Mouse (Mus musculus): ENCODE measurements around the gene Dock7. TPM values are rescaled to one million over a fixed set of nuclear protein-coding genes. Genes with fewer than 3 reads are reported as not detected.
"Not testable (repeated sequence)": the region's sequence is repeated elsewhere in the genome, so short reads cannot be mapped to it uniquely, and the experiment has no call there.

Dock7 gene
- polyA plus RNA-seq, 1 experiment from 2014 or later: 75.4 TPM

DNA sequence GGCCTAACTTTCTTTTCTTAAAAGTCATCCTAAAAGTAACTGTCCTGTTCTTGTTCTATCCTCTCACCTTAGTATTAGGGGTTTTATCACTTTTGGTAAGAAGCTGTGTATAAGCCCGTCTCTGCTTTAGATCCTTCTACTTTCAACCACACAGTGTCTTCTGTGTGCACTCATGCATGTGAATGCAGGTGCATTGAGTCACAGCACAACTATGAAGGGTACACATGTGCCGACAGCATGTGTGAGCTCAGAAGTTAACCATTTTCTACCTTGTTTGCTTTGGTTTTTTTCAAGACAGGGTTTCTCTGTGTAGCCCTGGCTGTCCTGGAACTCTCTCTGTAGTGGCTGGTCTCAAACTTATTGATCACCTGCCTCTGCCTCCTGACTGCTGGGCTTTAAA lies 114.4 kb downstream of the Dock7 start:
- H3K27me3 ChIP-seq: no peaks in the 10 kb centered on the region
- DNase-seq (ENCODE audit: low read depth, low spot score) (peak; percentile 20), ATAC-seq (no peak)
- in situ Hi-C loops (cut with MboI; ENCODE audit: low pct_unique_long_range_greater_than_20kb): no loop called here
- POLR2A ChIA-PET: no interaction called here
- CTCF ChIA-PET: interaction anchor here (1.1 to 1.3 kb wide), 4 partner anchors 14 to 39 kb away, joined by 3 read pairs; no protein-coding TSS in a partner anchor
- no peak for TF ChIP-seq CTCF (IDR thresholded peaks at IDR 0.05)

DNA sequence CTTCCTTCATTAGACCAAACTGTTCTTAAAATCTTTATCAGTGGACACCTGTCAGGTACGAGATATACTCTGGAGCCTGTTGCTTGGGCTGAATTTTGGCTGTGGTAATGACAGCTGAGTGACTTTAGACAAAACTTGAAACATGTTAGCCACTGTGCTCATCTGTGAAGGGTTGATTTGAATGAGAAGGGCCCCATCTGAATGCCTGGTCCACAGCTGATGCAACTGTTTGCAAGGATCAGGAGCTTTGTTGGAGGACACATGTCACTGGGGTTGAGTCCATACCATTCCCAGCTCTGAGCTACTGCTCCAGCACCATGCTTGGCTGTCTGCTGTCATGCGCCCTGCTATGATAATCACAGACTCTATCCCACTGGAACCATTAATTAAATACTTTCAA lies 115.1 kb downstream of the Dock7 start:
- ChIA-PET POLR2A (no interaction called here), CTCF (no interaction called here)
- no peaks in the 10 kb centered on the region for H3K27me3 ChIP-seq
- TF ChIP-seq CTCF (IDR thresholded peaks at IDR 0.05): no peak
- in situ Hi-C loops (cut with MboI; ENCODE audit: low pct_unique_long_range_greater_than_20kb): no loop called here
- DNase-seq (ENCODE audit: low read depth, low spot score) (no peak), ATAC-seq (no peak)

DNA sequence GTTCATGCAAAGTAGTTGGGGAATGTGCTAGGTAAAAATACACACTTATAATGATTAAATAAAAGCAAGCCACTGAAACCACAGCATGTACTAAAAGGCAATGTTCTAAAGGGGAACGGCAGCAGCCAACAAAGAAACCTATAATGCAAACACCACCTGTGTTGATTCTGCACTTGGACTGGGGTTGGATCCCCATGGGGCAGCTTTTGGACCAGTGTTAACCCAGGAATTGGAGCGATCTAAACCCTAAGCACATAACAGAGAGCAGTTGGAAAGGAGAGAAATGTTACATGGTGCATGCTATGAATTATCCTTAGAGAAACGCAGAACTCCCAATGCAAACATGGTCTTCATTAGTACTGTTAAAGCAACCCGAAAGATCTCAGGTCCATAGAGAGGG lies 127.2 kb downstream of the Dock7 start:
- in situ Hi-C loops (cut with MboI; ENCODE audit: low pct_unique_long_range_greater_than_20kb): no loop called here
- CTCF ChIA-PET: no interaction called here
- no peaks in the 10 kb centered on the region for H3K27me3 ChIP-seq
- POLR2A ChIA-PET: no interaction called here
- no peak for TF ChIP-seq CTCF (IDR thresholded peaks at IDR 0.05)
- DNase-seq (ENCODE audit: low read depth, low spot score) (no peak), ATAC-seq (no peak)

DNA sequence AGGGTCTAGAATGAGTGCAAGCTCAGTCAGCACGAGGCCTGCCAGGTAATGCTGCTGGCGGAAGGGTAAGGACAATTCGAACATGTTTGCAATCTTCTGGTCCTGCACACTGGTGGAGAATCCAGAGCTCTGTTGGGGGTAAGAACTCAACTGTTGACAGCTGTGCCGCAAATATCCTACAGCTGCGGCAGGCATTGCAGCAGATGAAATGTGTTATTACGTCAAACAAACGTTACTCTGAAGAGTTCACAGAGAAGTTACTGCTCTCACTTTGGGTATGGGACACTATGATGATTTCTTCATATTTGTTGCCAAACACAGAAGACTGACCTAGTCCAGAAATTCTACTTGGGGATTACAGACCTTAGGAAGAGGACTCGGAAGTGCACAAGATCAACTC lies 136.0 kb downstream of the Dock7 start:
- no peak for TF ChIP-seq CTCF (IDR thresholded peaks at IDR 0.05)
- H3K27me3 ChIP-seq: no peaks in the 10 kb centered on the region
- in situ Hi-C loops (cut with MboI; ENCODE audit: low pct_unique_long_range_greater_than_20kb): no loop called here
- ChIA-PET CTCF (no interaction called here), POLR2A (no interaction called here)
- ATAC-seq (no peak), DNase-seq (ENCODE audit: low read depth, low spot score) (no peak)

DNA sequence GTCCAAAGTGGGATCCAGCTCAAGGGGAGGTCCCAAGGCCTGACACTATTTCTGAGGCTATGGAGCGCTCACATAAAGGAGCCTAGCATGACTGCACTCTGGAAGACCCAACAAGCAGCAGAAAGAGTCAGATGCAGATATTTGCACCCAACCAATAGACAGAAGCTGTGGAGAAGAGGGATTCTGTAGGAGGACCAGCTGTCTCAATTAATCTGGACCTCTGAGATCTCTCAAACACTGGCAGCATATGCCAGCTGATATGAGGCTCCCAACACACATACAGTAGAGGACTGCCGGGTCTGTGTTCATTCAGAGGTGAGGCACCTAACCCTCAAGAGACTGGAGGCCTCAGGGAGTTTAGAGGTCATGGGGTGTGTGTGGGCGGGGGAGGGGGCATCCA lies 140.7 kb downstream of the Dock7 start:
- POLR2A ChIA-PET; H3K27me3 ChIP-seq; ATAC-seq; in situ Hi-C loops (cut with MboI; ENCODE audit: low pct_unique_long_range_greater_than_20kb); DNase-seq (ENCODE audit: low read depth, low spot score); CTCF ChIA-PET: not testable (repeated sequence)

DNA sequence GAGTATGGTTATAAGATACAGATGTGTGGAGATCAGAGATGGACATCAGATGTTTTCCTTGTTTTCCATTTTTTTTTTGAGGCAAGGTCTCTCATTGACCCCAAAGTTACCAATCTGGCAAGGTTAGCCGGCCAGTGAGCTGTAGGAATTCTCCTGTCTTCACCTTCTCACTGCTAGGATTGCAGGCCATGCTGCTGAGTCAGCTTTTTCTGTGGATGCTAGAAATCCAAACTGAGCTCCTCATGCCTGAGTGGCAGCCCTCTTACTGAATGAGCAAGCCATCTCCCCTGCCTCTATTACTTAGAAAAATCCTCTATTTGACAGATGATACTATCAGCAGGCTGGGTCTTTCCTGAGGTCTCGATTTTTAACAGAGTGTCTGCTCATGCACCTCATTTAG lies 142.0 kb downstream of the Dock7 start:
- POLR2A ChIA-PET: no interaction called here
- ATAC-seq (no peak), DNase-seq (ENCODE audit: low read depth, low spot score) (no peak)
- no peak for TF ChIP-seq CTCF (IDR thresholded peaks at IDR 0.05)
- CTCF ChIA-PET: no interaction called here
- no peaks in the 10 kb centered on the region for H3K27me3 ChIP-seq
- in situ Hi-C loops (cut with MboI; ENCODE audit: low pct_unique_long_range_greater_than_20kb): no loop called here

DNA sequence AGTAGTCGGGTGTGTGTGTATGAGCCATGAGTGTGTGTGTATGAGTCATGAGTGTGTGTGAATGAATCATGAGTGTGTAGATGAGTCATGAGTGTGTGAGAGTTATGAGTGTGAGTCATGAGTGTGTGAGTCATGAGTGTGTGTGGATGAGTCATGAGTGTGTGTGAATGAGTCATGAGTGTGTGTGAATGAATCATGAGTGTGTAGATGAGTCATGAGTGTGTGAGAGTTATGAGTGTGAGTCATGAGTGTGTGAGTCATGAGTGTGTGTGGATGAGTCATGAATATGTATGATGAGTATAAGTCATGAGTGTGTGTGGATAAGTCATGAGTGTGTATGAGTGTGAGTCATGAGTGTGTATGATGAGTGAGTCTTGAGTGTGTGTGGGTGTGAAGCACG lies 142.4 kb downstream of the Dock7 start:
- CTCF ChIA-PET; DNase-seq (ENCODE audit: low read depth, low spot score); POLR2A ChIA-PET; in situ Hi-C loops (cut with MboI; ENCODE audit: low pct_unique_long_range_greater_than_20kb); ATAC-seq; H3K27me3 ChIP-seq: not testable (repeated sequence)

DNA sequence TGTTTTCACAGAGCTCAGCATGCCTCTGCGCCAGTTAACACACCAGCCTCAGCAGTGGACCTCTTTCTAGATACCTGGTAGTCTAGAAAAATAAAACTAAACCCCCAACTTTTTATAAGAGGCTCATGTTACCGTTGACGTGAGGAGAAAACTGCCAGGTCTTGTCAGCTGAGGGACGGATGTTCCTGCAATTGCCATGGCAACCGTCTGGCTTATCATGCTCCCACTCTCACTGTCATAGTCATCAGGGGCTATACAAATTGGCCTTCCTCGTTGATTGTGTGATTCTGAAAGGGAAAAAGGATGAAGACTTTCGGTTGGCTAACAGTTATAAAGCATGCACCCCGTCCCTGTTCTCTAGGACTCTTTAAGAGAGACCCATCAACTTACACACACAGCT lies 145.0 kb downstream of the Dock7 start:
- POLR2A ChIA-PET: no interaction called here
- ATAC-seq (no peak), DNase-seq (ENCODE audit: low read depth, low spot score) (no peak)
- CTCF ChIA-PET: no interaction called here
- TF ChIP-seq CTCF (IDR thresholded peaks at IDR 0.05): no peak
- in situ Hi-C loops (cut with MboI; ENCODE audit: low pct_unique_long_range_greater_than_20kb): no loop called here
- no peaks in the 10 kb centered on the region for H3K27me3 ChIP-seq

DNA sequence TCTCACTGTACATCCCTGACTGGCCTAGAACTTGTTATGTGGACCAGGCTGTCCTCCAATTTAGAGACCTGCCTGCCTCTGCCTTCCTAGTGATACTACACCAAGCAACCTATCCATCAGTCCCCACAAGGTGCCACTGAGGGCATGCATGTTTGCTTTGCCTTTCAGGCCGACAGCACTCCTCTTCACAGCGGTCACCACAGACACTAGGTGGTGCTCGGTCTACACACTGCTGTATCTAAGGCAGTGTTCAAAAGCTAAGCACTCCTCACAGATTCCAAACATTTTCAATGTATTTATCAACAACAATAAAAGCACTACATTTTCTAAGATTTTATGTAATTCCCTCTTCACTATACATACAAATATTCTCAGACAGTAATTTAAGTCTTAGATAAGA lies 150.8 kb downstream of the Dock7 start:
- ChIA-PET POLR2A (interaction anchor here (0.6 kb wide), 1 partner anchor 401 kb away, joined by 3 read pairs; no protein-coding TSS in a partner anchor), CTCF (no interaction called here)
- in situ Hi-C loops (cut with MboI; ENCODE audit: low pct_unique_long_range_greater_than_20kb): no loop called here
- H3K27me3 ChIP-seq: no peaks in the 10 kb centered on the region
- TF ChIP-seq CTCF (IDR thresholded peaks at IDR 0.05): no peak
- no peak for ATAC-seq
- no peak for DNase-seq (ENCODE audit: low read depth, low spot score)

DNA sequence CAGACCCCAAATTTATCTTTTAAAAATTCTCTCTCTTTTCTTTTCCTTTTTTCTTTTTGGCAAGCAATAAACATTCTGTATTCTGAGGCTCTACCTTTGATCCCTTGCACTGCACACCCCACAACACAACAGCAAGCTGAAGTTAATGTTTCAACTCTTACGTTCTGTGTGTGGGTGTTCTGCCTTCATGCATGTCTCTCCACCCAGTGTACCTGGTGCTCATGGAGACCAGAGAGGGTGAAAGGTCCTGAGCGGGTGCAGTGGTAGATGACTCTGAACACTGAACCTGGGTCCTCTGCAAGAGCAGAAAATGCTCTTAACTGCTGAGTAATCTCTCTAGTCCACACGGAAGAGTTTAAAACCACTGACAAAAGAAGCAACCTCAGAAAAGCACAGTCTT lies 160.5 kb downstream of the Dock7 start:
- ChIA-PET POLR2A (no interaction called here), CTCF (no interaction called here)
- TF ChIP-seq CTCF (IDR thresholded peaks at IDR 0.05): no peak
- DNase-seq (ENCODE audit: low read depth, low spot score) (no peak), ATAC-seq (no peak)
- in situ Hi-C loops (cut with MboI; ENCODE audit: low pct_unique_long_range_greater_than_20kb): no loop called here
- no peaks in the 10 kb centered on the region for H3K27me3 ChIP-seq

DNA sequence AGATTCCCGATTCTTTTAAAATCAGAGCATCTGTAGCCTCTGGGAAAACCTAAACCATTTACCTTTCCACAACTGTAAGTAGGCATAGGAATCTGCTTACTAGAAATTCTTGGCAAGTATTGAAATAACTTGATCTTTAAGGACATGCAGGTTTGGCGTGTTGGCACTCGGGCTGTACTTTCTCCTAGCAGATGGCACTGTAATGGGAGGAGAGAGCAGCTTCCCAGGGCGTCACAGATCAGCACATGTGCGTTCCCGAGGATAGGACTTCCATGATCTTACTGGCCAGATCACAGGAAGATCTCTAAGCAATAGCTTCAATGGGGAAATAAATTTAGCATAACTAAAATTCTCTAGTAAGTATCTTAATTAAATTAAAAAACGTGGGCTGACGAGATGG lies 164.7 kb downstream of the Dock7 start:
- ChIA-PET CTCF (no interaction called here), POLR2A (no interaction called here)
- H3K27me3 ChIP-seq: no peaks in the 10 kb centered on the region
- TF ChIP-seq CTCF (IDR thresholded peaks at IDR 0.05): no peak
- in situ Hi-C loops (cut with MboI; ENCODE audit: low pct_unique_long_range_greater_than_20kb): loop anchor here (10.0 kb wide), 1 partner anchor 229 kb away; no protein-coding TSS in a partner anchor
- ATAC-seq (no peak), DNase-seq (ENCODE audit: low read depth, low spot score) (no peak)

DNA sequence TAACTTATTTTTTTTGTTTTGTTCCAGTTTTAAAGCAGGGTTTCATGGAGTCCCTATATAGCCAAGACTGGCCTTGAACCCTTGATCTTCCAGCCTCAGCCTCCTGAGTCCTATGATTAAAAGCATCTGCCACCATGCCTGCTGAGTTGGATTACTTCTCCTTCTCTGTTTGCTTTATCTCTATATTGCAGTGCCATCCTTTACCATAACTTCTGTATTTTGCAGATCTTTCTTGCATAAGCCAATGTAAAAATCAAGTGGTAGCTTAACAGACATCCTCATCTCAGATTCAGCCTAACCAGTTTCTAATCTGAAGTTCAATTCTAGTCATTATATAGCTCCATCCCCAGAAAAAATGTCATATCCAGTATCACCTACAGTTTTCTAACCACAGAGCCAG lies 170.2 kb downstream of the Dock7 start:
- POLR2A ChIA-PET: no interaction called here
- CTCF ChIA-PET: interaction anchor here (1.3 kb wide), 1 partner anchor 11 kb away, joined by 5 read pairs; no protein-coding TSS in a partner anchor
- ATAC-seq: no peak
- no peaks in the 10 kb centered on the region for H3K27me3 ChIP-seq
- in situ Hi-C loops (cut with MboI; ENCODE audit: low pct_unique_long_range_greater_than_20kb): loop anchor here (10.0 kb wide), 1 partner anchor 234 kb away; no protein-coding TSS in a partner anchor
- DNase-seq (ENCODE audit: low read depth, low spot score): no peak
- TF ChIP-seq CTCF (IDR thresholded peaks at IDR 0.05): no peak

All from Patski (cell line).